Mouse (Mus musculus) neural tube, postnatal 0 days (tissue): ENCODE results near the gene Slc11a2. TPM values are rescaled to one million over a fixed set of nuclear protein-coding genes. Genes with fewer than 3 reads are reported as not detected.

Source experiments
- polyA plus RNA-seq: library from polyadenylated mRNA; unstranded; fragments of >200 nt; fragmentation: Nextera tagmentation; extraction: Ambion mirVana; gene quantifications from 2 replicates; pipeline ENCODE4 v1.2.1, GENCODE M21; 2015

The Slc11a2 gene
- 17.0 and 17.7 TPM in 2 replicates for polyA plus RNA-seq

DNA sequence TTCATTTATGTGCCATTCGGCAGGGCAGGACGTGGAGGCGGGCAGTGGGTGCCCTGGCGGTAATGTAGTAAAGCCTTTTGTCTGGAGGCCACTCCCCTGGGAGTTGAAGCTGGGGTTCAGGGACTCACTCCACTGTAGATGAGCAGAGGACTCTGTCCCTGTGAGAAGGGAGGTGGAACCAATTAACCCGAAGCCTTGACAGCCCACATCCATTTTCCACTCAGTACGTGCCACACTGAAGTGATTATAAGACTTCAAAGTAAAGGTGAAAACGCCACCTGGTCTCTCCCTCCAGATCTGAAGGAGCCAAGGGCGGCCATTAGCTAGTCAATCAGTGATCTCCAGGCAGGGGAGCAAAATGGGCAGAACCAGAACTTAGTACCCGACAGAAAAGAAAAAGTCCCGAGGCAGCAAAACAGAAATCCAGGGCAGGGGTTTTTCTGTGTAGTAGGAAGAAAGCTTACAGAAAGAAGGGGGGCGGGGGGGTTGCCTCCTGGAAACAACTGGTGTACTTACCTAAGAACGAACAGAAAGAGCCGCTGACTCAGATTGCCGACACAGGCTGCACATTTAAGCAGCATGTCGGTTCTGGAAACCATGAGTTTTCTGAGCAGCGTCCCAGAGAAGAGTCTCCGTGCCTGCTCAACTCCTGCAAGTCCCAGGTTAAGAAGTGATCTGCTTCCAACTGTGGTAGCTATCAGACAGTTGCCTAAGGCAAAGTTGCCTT is at the start of gene Slc11a2:
TSS of gene Slc11a2 (minus strand) at position 677 of the 727 bp plus-strand sequence.

DNA sequence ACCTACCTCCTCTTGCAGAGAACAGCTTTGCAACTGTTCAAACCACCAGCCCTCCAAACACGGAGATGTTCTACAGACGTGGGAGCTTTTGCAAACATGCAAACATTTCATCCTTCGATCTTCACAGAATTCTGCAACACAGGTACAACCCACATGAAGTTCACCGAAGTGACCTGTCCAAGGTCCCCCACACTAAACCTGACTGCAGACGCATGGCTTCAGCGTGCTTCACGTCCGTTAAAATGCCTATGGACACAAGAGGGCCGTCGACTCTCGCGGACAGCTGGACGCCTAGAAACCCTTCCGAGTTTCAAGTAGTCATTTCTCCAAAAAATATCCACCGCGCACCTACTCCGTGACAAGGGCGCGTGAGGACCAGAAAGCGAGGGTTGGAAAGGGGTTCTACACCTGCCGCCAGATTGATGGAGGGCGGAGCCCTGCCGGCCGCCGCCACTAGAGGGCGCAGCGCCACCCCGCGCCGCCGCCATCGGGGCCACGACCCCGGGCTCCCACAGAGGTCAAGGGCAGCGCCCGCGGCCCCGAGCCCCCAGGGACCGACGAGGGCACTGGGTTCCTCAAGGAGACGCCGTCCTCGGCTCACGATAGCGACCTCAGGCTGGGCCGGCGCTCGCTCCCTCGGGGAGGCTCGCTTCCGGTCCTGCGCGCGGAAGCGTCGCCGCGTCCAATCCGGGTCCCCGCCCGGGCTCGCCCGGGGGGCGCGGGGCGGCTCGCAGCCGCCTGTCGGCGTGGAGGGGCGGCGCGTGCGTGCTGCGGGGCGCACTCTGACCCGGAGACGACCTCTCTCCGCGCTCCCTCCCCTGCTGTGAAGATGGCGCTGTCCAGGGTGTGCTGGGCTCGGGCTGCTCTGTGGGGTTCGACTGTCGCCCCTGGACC is 43.7 kb upstream of the Slc11a2 start, which contains the start of gene Letmd1:
TSS of gene Letmd1 (plus strand) at position 729 of the 894 bp plus-strand sequence.

GRCm38 (mm10) chr15:100421758-100422197 is 3.1 kb downstream of the Slc11a2 start, which contains the start of gene Gm5475:
TSS of gene Gm5475 (plus strand) at chr15:100422147.

DNA sequence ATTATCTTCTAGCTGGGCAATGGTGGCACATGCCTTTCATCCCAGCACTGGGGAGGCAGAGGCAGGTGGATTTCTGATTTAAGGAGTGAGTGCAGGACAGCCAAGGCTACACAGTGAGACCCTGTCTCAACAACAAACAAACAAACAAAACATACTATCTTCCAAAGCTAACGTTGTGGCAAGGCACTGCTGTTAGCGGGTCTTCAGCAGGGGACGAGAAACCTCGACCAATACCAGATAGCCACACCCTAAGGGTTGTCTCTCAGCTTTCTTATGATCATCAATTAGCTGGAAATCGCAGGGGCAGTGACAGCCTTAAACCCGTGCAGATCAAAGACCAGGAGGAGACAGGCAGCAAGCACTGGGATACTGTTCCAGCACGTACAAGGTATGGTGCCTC is 60.6 kb downstream of the Slc11a2 start, which contains the start of gene Higd1c:
TSS of gene Higd1c (plus strand) at position 301 of the 400 bp plus-strand sequence.

GRCm38 (mm10) chr15:100352711-100353250 is 72.1 kb downstream of the Slc11a2 start, which contains the start of the genes Methig1 and Mettl7a2:
TSS of gene Methig1 (plus strand) at chr15:100353149.
TSS of gene Mettl7a2 (plus strand) at chr15:100353200.

Other genes starting within 250 kb of the Slc11a2 start
- gene Atf1, start 197.3 kb downstream of the Slc11a2 start, polyA plus RNA-seq, result 11.0 and 13.0 TPM in 2 replicates
- gene Tmprss12, start 144.2 kb downstream of the Slc11a2 start, polyA plus RNA-seq, result not detected in 2 replicates
- 3.7 and 3.8 TPM in 2 replicates for gene Mettl7a1, start 120.9 kb downstream of the Slc11a2 start, polyA plus RNA-seq
- 0.36 and 0.66 TPM in 2 replicates for gene Mettl7a3, start 90.1 kb downstream of the Slc11a2 start, polyA plus RNA-seq
- gene Methig1, start 71.9 kb downstream of the Slc11a2 start, polyA plus RNA-seq, result 0.15 and 0.18 TPM in 2 replicates
- gene Mettl7a2, start 71.9 kb downstream of the Slc11a2 start, polyA plus RNA-seq, result not detected in 2 replicates
- gene Higd1c, start 60.5 kb downstream of the Slc11a2 start, polyA plus RNA-seq, result 0.52 TPM in 1 of 2 replicates, not detected in the other
- gene Gm5475, start 2.9 kb downstream of the Slc11a2 start, polyA plus RNA-seq, result 0.18 and 0.22 TPM in 2 replicates
- gene Letmd1, start 44.0 kb upstream of the Slc11a2 start, polyA plus RNA-seq, result 49.2 and 51.9 TPM in 2 replicates
- gene Csrnp2, start 70.4 kb upstream of the Slc11a2 start, polyA plus RNA-seq, result 27.6 and 28.0 TPM in 2 replicates
- gene Tfcp2, start 126.9 kb upstream of the Slc11a2 start, polyA plus RNA-seq, result 27.6 and 30.8 TPM in 2 replicates
- 32.2 and 33.4 TPM in 2 replicates for gene Pou6f1, start 174.9 kb upstream of the Slc11a2 start, polyA plus RNA-seq
- 149 and 155 TPM in 2 replicates for gene Dazap2, start 190.3 kb upstream of the Slc11a2 start, polyA plus RNA-seq
- 4.0 and 5.0 TPM in 2 replicates for gene Smagp, start 211.9 kb upstream of the Slc11a2 start, polyA plus RNA-seq
- 2.3 and 2.4 TPM in 2 replicates for gene Bin2, start 244.5 kb upstream of the Slc11a2 start, polyA plus RNA-seq